Mouse (Mus musculus): ENCODE results near the gene Galnt10. TPM values are rescaled to one million over a fixed set of nuclear protein-coding genes. Genes with fewer than 3 reads are reported as not detected.

The Galnt10 gene
- polyA plus RNA-seq, 1 experiment from 2014 or later = 13.8 TPM

DNA sequence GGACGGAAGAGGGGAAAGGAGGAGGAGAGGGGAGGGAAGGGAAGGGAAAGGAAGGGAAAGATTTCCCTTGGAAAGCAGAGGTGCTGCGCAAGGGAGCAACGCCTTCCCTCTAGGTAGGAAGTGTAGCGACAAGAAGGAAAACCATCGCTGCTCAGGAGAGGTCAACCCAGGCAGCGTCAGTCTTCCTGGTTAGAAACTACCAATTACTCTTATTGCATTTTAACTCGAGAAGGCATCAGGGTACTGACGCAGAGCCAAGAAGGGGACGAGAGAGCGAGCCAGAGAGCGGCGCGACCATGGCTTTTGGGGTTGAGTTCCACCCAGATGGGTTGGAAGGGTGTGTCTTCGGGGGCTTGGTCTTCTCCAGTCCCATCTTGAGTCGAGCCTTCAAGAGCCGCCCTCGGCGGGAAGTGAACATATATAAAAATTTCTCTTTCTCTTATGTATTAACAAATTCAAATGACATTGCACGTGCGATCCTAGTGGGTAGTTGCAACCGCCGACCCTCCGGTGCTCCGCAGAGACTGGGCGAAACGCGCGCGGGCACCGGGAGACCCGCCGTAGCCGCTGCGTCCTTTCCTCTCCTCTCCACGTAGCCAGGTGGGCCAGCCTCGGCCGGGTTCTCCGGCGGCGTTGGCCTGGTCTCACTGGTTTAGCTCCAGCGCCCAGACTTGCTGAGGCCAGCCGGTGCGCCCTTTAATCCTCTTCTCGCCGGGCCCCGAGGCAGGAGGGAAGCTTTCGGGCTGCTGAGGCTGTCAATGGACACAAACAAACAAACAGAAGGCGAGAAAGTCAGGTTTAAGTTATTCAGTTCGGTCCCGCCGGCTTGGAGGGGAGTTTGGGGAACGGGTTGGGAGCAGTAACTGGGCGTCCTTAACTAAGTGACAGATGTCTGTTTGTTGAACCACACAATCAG is 184.0 kb downstream of the Galnt10 start:
- H3K27ac ChIP-seq = no peak overlapping the region
- H3K4me3 ChIP-seq (ENCODE audit: inconsistent target) = no peak overlapping the region
- WGBS (ENCODE audit: missing documents) = 20% methylated on average over 47 of the region's 53 CpGs
- no peaks in the 10 kb centered on the region for H3K36me3 ChIP-seq (ENCODE audit: inconsistent target)
- no peaks in the 10 kb centered on the region for H3K79me2 ChIP-seq (ENCODE audit: inconsistent target)

DNA sequence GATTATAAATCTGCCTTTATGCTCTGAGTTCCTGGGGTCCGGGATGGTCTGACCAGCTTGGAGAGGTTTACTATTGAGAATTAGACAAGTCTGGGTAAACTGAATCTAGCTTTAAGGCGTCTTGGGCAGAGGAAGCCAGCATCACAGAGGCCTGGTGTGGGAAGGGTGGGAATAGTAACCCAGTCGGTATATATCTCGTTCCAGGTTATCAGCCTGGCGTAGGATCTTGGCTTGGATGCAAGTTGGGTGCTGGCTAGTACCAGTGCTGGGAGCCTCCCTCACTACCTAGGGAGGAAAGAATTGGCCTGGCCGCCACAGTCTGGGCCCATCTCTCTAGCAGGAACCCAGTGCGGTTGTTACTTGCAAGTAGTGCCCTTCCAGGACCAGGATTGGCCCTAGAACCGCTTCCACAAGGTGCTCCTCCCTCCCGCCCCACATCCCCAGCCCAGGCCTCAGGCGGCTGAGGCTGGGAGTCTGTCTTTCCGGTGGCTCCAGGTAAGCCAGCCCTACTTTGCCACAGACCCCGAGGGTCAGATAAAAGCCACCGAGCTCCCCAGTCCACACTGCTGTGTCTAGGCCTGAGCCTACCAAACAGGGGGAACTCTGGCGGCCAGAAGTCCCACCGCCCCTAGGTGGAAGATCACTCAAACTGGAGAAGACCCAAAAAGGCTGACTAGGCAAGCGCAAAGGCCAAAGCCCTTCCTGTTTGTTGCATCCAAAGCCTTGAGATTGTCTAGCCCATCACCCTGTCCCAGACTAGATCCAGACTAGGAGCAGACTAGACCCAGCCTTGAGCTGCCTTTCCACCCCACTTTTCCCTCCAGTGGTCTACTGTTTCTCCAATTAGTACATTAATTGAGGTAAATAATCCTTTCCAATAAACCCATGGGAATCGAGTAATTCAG is 184.9 kb downstream of the Galnt10 start:
- 82% methylated on average over 17 of the region's 17 CpGs for WGBS (ENCODE audit: missing documents)
- Histone ChIP-seq H3K4me3 (ENCODE audit: inconsistent target) (no peak overlapping the region), H3K79me2 (ENCODE audit: inconsistent target) (no peaks in the 10 kb centered on the region), H3K36me3 (ENCODE audit: inconsistent target) (no peaks in the 10 kb centered on the region), H3K27ac (no peak overlapping the region)

DNA sequence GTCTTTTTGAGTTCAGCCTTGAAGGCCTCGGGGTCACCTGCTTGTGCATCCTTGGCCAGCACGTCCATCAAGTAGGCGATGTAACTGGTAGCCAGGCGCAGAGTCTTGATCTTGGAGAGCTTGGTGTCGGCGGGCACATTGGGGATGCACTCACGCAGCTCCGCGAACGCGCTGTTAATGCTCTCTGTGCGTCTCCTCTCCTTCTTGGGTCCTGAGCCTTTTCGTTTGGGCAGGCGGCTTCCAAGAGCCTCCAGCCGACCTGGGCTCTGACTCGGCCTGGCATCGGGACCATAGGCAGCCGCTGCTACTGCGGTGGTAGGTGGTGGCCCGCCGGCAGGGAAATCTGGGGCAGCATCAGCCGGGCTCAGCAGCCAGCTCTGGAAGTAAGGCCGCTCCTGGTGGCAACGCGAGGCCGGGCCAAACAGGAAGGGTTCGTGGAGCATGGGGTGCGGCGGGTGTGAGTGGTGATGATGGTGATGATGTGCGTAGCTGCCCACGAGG is 186.1 kb downstream of the Galnt10 start:
- Histone ChIP-seq H3K27ac (no peak overlapping the region), H3K36me3 (ENCODE audit: inconsistent target) (no peaks in the 10 kb centered on the region), H3K4me3 (ENCODE audit: inconsistent target) (no peak overlapping the region), H3K79me2 (ENCODE audit: inconsistent target) (no peaks in the 10 kb centered on the region)
- WGBS (ENCODE audit: missing documents) = 29% methylated on average over 31 of the region's 31 CpGs

DNA sequence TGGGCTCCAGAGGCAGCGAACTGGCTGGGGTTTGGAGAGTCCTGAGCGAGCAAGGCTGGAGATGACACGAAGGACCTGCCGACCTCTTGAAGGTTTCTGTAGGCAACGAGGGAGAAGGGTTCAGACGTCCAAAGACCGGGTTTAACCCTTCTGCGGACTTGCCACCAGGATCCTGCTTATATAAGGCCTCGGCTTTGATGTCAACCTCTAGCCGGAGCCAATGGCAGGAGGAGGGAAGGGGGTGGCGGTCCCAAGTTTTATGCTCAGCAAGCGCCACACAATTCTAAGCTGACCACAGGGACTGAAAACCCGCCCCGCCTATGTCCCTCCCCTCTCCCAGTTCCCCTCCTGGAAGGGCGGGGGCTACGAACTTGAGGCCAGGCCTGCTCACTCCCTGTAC is 186.6 kb downstream of the Galnt10 start:
- H3K36me3 ChIP-seq (ENCODE audit: inconsistent target) = no peaks in the 10 kb centered on the region
- H3K79me2 ChIP-seq (ENCODE audit: inconsistent target) = no peaks in the 10 kb centered on the region
- H3K27ac ChIP-seq = no peak overlapping the region
- WGBS (ENCODE audit: missing documents) = 36% methylated on average over 16 of the region's 16 CpGs
- no peak overlapping the region for H3K4me3 ChIP-seq (ENCODE audit: inconsistent target)

DNA sequence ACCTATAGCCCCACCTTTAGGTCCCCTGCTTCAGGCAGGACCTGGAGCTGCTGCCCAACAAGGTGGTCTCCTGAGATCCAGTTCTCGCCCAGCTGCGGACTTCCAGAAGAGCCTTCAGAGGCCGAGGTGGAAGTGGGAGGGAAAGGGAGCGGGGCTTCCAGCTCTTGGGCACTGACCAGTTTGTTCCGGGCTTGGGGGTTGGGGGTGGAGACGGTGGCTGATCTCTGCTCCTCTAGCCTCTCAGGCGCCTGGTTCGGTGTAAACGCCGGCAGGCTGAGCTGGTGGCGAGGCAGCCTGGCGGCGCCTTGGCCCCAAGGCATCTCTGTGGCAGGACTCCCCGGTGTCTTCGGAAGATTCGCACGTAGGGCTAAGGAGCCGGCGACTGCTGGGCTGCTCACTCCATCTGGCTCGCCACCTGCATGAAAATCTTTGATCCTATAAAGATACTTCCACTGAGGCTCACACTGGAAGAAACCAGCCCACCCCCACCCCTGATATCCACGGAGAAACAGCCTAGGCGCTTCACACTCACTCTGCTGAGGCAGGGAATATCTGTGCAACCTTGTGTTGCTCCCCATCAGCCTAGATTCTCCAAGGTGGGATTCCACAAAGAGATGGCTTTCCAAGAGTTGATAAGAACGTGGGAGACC is 187.4 kb downstream of the Galnt10 start, which contains the start of gene Hand1:
Gene Hand1, minus strand, starts transcription at position 267 of the 650 bp plus-strand sequence.
- H3K4me3 ChIP-seq (ENCODE audit: inconsistent target) = no peak within 1 kb of the TSS
- H3K36me3 ChIP-seq (ENCODE audit: inconsistent target) = no peaks in the 10 kb centered on the region
- no peaks in the 10 kb centered on the region for H3K79me2 ChIP-seq (ENCODE audit: inconsistent target)
- no peak within 1 kb of the TSS for H3K27ac ChIP-seq
- WGBS (ENCODE audit: missing documents) = 32% methylated on average over 22 of the region's 23 CpGs

DNA sequence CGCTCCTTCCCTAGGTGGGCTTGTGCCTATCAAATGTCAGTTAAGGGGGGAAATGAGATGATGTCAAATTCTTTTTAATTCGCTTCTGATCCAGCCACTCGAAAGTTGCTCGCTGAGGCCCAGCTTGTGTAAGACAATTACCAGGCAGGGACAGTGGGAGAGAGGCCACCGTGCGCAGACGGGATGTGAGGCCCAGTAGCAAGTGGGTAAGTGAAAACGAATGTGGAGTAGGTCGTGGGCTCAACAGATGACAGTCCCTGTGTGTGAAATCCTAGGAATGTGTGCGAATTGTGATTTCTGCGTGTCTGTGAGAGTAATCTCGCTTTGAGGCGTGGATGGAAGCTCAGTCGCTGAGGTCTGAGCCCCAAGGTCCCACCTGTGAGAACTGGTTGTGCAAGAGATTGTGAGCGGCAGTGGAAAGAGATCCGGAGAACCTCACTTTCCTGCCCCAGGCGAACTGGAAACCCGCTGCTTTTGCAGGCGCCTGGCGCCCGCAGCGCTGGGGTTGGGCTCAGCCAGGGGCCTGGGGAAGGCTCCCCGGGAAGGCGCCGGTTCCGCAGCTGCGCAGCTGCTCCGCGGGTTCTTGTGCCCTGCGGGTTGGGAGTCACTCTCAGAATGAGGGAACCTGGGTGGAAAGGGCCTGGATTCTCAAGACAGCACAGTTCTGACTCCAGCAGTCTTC is 188.2 kb downstream of the Galnt10 start:
- WGBS (ENCODE audit: missing documents) = 11% methylated on average over 30 of the region's 30 CpGs
- Histone ChIP-seq H3K4me3 (ENCODE audit: inconsistent target) (no peak overlapping the region), H3K27ac (no peak overlapping the region), H3K36me3 (ENCODE audit: inconsistent target) (no peaks in the 10 kb centered on the region), H3K79me2 (ENCODE audit: inconsistent target) (no peaks in the 10 kb centered on the region)

DNA sequence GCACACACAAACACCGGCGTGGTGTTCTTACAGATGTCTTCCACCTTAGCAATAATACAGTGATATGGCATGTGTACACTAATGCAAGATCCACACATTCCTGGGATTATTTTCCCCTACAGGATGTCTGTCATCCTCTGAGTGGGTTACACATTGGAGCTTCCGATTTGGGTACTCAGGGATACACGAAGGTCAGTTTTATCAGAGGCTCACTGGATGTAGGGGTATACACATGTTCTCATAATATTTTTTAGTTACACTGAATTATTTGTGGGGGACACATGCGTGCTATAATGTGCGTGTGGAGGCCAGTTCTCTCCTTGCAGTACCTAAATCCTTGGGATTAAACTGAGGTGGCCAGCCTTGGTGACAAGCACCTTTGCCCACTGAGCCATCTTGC is 188.8 kb downstream of the Galnt10 start:
- Histone ChIP-seq H3K79me2 (ENCODE audit: inconsistent target) (no peaks in the 10 kb centered on the region), H3K27ac (no peak overlapping the region), H3K4me3 (ENCODE audit: inconsistent target) (no peak overlapping the region), H3K36me3 (ENCODE audit: inconsistent target) (no peaks in the 10 kb centered on the region)
- 21% methylated on average over 6 of the region's 6 CpGs for WGBS (ENCODE audit: missing documents)

DNA sequence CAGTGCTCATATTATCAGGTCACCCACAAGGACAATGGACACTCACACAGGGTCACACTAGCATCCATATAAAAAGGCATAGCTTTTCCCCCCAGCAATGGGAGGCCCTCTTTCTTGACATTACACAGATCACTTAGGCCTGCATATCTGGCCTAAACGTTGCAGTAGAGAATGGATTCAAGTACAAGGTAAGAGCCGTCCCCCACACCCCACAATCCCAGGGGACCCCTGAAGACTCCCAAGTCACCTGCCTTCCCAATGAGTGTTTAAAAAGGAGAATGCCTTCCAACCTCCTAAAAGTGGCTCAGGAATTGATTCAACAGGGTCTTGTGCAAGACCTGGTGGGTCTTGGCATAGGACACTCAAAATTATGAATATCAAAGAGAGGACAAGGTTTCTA is 190.1 kb downstream of the Galnt10 start:
- 66% methylated on average over 2 of the region's 2 CpGs for WGBS (ENCODE audit: missing documents)
- Histone ChIP-seq H3K4me3 (ENCODE audit: inconsistent target) (no peak overlapping the region), H3K79me2 (ENCODE audit: inconsistent target) (no peaks in the 10 kb centered on the region), H3K27ac (no peak overlapping the region), H3K36me3 (ENCODE audit: inconsistent target) (no peaks in the 10 kb centered on the region)

DNA sequence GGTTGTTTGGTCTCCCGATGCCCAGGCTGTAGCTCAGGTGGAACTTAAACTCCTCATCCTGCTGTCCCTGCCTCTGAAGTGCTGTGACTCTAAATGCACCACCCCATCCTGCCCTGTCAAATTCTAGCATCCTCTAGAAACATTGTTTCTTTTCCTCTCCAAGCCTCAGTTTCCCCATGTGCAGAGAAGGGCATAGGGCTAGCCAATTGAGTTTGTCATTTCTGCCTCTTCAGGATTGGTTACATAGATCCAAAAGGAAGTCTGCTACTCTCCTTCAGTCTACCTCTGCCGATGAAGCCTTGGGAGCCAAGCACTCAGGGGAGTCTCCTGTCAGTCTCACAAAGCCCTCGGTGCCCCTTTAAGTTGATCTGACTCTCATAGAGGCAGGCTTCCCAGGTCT is 190.7 kb downstream of the Galnt10 start:
- WGBS (ENCODE audit: missing documents) = 32% methylated on average over 3 of the region's 3 CpGs
- Histone ChIP-seq H3K36me3 (ENCODE audit: inconsistent target) (no peaks in the 10 kb centered on the region), H3K27ac (no peak overlapping the region), H3K4me3 (ENCODE audit: inconsistent target) (no peak overlapping the region), H3K79me2 (ENCODE audit: inconsistent target) (no peaks in the 10 kb centered on the region)

DNA sequence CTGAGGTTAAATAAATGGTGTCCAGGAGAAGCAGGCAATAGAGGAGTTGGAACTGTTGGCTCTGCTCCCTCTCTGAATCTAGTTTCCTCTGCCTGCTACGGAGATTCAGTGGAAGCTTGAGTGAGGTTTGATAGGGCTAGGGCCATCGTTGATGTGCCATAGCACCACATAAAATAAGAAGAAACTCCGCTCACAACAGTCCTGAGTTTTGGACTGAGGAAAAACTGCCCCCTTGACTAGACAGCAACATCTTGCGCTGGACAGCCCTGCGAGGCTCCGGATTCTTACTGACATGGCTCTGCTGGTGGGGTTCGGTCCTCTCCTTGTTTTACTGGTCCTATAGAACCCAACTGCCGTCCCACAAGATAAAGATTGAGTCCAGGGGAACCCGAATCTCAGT is 191.2 kb downstream of the Galnt10 start:
- Histone ChIP-seq H3K27ac (no peak overlapping the region), H3K4me3 (ENCODE audit: inconsistent target) (no peak overlapping the region), H3K36me3 (ENCODE audit: inconsistent target) (no peaks in the 10 kb centered on the region), H3K79me2 (ENCODE audit: inconsistent target) (no peaks in the 10 kb centered on the region)
- WGBS (ENCODE audit: missing documents) = 31% methylated on average over 9 of the region's 9 CpGs

Other genes with a start within 250 kb of the Galnt10 start
- gene Fam114a2, start 126.8 kb upstream of the Galnt10 start, polyA plus RNA-seq (2018) = 29.1 to 40.8 TPM (median 31.5 TPM) in 3 replicates
- gene Mfap3, start 126.8 kb upstream of the Galnt10 start, polyA plus RNA-seq (2018) = 29.1 to 35.4 TPM (median 29.8 TPM) in 3 replicates
- gene Sap30l, start 156.2 kb downstream of the Galnt10 start, polyA plus RNA-seq (2018) = 13.0 to 18.1 TPM (median 16.4 TPM) in 3 replicates
- gene Hand1, start 187.4 kb downstream of the Galnt10 start, polyA plus RNA-seq (2018) = not detected in 3 replicates